Mouse (Mus musculus) kidney, adult 11 months (tissue): ENCODE results near the gene Bcas2.
A peak's percentile ranks its signal among the peaks of the same experiment; 100 is the strongest.

Experiments
- DNase-seq: peaks from one replicate; pipeline ENCODE4 v3.0.0; 2022

Gene Bcas2

GRCm38 (mm10) chr3:103171505-103172267, at the start of gene Bcas2:
Gene Bcas2, plus strand, starts transcription at chr3:103171655.
- DNase-seq: peak; percentile 96

- DNase-seq: no peak
Observed at GRCm38 (mm10) chr3:103123636-103124035, 47.8 kb upstream of the Bcas2 start.

GRCm38 (mm10) chr3:103126138-103126537, 45.3 kb upstream of the Bcas2 start:
- DNase-seq: no peak

GRCm38 (mm10) chr3:103127177-103127576, 44.3 kb upstream of the Bcas2 start:
- no peak for DNase-seq

- DNase-seq: no peak
Observed at GRCm38 (mm10) chr3:103127721-103128120, 43.7 kb upstream of the Bcas2 start.

DNA sequence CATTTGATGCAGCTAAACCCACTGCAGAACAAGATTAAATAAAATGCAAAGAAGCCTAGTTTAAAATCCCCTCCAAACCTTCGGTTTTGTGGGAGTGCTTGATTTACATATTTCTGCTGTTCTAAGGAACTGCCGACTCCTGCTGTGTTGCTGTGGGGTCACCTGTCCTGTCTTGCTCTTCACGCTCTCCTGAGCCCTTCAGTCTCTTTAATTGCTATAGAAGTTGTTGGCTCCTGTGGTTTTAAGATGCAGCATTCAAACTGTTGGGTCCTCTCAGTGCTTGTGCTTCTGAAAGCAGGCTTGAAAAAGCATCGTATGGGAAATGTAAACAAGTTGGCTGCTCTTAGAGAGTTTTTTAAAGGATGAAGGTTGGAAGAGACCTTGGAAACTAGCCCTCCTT, 43.2 kb upstream of the Bcas2 start:
- DNase-seq: no peak

GRCm38 (mm10) chr3:103129367-103130159, 41.9 kb upstream of the Bcas2 start:
- no peak for DNase-seq

- DNase-seq: peak; percentile 29
Observed at GRCm38 (mm10) chr3:103130236-103130751, 41.2 kb upstream of the Bcas2 start.

GRCm38 (mm10) chr3:103133098-103133497, 38.4 kb upstream of the Bcas2 start:
- DNase-seq: no peak

DNA sequence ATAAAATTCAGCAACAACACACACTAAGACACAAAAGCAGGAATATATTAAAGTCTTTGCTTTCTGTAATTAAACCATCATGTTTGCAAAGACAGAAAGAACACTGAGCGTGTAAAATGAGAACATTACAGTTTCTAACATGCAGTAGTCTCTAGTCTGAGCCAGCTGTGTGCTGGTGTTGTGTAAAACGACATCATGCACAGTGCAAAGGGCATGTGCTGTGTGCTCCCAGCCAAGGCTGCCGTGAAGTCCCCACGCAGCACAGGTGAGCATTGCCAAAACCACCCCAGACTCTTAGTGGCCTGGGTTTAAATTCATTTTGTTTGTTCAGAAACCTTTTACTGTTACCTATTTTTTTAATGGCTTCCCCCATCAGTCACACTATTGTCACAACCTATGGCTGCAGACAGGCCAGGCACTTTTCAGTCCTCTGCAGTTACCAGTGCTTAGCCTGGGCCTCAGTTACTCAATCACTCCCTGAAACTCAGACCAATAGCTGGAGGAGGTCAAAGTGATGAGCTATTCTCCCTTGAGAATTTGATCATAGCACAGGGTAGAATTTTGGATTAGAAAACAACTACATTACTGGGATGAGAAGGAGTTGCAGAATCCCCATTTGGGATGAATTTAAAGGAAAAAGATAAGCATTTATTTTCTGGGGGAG, 34.9 kb upstream of the Bcas2 start:
- DNase-seq: no peak

- DNase-seq: peak; percentile 14
Observed at GRCm38 (mm10) chr3:103139047-103139446, 32.4 kb upstream of the Bcas2 start.

DNA sequence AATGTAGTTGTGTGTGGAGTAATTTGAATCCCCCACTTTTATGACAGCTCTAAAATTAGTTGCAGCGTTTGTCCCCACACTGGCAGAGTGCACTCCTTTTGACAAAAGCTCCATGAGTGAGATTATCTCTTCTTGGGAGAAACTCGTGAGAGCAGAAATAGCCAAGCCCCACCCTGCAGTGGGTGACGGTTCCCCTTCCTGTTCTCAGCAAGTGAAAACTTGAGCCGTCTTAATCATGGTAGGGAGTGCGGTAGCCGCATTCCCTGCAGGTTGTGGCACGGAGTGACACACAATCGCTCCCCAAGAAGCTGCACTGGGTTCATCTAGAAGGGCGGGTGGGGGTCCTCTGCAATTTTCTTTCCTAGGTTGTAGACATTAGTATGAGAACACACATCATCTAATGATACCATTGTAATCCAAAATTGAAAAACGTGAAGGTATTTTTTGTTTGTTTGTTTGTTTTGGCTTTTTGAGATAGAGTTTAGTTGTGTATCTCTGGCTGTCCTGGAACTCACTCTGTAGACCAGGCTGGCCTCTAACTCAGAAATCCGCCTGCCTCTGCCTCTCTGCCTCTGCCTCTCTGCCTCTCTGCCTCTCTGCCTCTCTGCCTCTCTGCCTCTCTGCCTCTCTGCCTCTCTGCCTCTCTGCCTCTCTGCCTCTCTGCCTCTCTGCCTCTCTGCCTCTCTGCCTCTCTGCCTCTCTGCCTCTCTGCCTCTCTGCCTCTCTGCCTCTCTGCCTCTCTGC, 31.2 kb upstream of the Bcas2 start:
- peak; percentile 10 for DNase-seq

DNA sequence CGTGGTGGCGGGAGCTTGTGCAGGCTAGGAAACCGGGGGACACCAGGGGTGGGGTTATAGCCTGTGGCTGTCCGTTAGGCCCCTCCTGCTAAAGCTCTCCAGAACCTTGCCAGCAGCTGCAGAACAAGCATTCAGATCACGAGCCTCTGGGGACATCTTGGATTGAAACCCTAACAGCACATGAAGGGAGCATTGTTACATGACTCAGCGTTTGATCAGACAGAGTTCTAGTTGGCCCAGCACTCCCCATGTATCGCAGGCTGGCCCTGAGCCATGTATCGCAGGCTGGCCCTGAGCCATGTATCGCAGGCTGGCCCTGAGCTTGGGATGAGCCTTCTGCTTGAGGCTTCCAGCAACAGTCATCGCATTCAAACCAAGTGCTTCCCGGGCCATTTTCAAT, 30.2 kb upstream of the Bcas2 start:
- no peak for DNase-seq

DNA sequence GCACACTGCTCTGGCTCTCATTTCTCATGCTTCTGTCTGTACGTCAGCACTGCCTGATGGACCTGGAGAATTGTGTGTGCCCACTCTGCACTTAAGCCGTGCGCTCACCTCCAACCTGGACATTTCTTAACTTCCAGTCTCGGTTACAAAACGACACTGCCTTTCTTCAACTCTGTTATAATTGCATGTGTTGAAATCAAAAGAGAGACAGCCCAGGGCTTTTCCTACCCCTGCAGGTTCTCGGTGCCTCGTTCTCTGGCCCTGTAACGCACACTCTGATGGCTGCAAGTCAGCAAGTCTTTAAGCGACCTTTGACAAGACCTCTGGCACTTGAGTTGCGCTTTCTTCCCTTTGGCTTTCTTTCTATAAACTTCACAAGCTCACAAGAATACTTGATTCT, 29.1 kb upstream of the Bcas2 start:
- no peak for DNase-seq

DNA sequence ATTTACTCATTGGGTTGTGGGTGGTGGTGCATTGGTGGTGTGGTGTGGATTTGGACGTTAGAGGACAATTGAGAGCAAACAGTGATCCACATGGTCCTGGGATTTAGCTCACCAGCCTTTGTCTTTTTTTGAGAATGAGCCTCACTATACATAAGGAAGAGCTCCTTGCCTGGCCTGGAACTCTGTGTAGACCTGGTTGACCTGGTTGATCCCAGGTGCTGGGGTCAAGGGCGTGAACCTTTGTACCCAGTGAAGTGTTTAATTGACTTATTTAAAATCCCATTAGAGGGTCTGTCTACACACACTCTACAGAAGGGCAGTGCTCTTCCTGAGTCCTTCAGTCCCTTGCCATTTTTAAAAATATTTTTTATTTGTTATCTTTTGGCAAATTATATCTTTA, 26.1 kb upstream of the Bcas2 start:
- no peak for DNase-seq

DNA sequence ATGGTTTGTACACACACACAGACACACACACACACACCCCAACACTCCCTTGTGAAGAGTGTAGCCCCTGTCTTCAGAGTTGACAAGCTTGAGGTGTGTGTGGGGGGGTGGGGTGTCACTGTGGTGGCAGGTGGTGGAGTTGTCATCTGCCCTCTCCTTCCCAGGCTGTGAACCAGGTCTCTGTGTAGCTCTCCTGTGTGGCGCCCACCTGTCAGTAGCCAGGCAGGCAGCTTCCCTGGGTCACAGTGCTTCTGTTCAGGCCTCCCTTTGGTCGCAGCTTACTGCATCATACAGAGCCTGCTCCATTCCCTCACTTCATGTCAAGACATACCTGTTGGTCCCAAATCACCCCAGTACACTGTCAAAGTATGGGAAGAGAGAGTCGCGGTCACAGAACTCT, 25.7 kb upstream of the Bcas2 start:
- DNase-seq: no peak

DNA sequence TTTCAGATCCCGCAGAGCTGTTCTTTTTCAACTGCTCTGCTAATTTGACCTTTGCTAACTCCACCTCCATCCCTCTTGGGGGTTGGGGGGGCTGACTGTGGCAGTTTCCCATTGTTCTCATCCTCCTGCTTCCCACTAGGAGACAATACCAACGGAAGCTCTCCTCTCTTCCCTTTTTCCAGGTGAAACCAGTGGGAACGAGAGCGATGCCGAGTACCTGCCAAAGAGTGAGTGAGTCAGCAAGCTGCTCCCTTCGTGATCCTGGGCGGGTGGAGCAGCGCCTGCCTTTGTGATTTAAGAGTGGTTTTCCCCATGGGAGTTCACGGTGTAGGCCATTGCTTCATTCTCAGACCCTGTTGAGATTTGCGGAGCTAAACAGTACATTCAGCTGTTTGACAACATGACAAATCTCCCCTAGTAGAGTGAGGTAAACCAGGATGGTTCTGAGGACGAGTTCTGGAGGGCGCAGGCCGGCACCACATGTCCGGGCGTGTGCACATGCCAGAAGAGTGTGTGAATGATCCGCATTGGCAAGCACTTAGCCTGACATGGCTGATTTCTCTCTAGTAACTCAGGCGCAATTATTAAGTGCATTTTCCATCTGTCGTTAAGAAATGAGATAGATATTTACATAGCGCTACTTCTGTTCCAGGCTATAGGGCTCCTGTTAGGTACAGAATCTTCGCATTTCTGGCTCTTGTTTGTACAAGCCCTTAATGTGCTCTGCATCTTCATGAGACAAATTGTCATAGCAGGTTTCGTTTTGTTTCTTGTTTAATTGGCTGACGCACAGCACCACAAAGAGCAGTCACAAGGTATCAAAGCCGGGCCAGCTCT, 24.9 kb upstream of the Bcas2 start:
- DNase-seq: no peak

DNA sequence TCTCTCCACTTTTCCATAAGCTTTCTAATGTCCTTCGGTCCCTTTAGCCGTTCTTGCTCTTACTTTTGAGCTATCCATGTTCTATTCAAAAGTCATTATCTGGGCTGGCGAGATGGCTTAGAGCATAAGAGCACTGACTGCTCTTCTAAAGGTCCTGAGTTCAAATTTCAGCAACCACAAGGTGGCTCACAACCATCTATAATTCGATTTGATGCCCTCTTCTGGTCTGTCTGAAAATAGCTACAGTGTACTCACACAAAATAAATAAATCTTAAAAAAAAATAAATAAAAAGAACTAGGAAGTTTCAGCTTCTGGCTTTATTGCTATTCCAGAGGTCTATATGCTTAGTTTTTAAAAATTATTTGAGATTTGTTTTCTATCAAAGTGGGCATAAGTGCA, 23.7 kb upstream of the Bcas2 start:
- DNase-seq: no peak

DNA sequence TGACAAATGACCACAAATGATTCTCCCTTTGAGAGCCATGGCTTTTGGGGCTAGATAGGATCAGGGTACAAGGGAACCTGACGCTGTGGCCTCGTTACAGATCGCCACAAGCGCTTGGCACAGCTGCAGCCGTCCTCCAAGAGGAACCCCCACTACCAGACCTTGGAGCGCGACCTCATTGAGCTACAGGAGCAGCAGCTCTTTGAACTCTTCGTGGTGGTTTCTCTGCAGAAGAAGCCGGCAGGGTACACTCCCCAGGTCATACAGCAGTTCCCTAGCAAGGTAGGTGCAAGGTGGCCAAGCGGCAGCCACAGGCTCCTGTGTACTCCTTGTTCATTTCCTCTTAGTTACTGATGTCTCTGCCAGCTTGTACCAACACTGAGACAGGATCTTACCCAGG, 22.5 kb upstream of the Bcas2 start:
- DNase-seq: no peak

DNA sequence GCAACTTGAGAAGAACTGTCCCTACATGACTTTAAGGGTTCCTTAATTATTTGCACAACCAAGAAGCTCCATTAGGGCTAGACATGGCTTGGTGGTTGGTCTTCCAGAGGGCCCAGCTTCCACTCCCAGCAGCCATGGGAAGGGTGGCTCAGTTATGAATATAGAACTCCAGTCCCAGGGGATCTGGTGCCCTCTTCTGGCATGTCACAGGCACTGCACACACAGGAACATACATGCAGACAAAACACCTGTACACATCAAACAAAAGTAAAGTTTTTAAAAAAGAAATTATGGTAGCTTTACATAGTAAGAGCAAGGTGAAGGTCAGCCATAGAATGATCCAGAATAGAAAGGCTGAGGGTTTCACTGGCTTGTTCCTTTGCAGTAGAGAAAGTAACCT, 17.7 kb upstream of the Bcas2 start:
- DNase-seq: no peak

DNA sequence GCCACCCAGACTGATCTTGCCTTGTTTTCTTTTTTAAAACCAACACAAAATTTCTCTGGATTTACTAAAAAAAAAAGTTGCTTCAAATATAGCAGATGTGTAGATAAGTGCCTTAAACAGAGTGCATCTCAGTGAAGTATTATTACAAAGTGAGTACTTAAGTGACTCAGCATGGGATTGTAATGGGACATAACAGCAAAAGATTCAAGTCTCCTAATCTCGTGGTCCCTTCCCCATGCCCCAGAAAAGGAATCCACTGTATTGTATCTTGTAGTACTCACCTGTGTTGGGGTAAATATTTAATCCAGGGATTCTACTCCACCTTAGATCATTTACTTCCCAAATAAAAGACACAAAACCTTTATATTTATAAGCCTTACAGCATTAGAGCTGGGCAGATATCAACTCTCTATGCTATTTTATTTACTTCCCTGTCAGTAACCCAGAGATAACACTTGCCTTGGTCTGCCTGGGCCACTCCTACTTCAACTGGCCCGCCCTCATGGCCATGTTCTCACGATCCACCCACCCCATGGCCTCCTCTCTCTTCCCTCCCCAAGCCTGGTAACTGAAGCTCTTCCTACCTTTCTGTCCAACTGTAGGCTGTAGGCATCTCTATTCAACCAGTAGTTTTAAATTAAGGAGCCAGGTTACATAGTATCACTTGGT, 12.1 kb upstream of the Bcas2 start:
- no peak for DNase-seq
